Mouse (Mus musculus) urinary bladder, adult 18-20 months (tissue): ENCODE results near the gene Rexo5.

Experiments
- DNase-seq, 2 experiments: peaks; one replicate each; pipeline ENCODE4 v3.0.0; 2022; ENCODE audit warnings: low spot score in 2 of 2, mixed read lengths in 2 of 2

The Rexo5 gene

GRCm38 (mm10) chr7:119892742-119893141, 98.9 kb downstream of the Rexo5 start:
- DNase-seq = no peak

DNA sequence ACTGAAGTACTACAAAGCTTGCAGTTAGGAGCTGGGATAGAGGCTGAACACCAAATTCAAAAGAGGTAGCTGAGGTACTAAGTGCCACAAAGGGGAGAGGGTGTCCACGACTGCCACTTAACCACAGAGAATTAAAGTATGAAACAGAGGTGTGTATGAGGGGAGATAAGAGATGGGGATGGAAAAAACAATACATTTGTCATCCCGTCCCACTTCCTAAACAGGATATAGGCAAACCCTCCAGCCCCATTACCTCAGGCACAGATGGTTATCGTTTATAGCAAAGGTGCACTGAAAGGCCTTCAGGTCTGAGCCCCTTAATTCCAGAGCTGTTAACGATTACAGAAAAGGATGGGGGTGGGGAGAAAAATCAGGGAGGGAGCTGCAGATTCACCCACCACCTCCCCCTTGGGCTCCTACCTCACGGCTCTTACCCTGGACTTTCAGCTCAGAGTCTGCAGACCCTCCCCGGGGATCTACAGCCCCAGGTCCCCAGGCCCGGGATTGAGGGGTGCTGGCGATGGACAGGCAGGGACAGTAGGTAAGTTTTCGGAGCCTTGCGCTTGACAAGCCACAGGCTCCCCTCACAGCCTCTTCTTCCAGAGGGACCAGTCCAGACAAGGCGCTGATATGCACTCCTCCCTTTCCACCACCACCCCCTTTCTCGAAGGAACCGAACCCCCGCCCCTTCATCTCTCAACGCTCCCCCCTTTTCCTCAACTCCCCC, 101.2 kb downstream of the Rexo5 start:
- DNase-seq = peak in 1 of 2 experiments; percentile 42

DNA sequence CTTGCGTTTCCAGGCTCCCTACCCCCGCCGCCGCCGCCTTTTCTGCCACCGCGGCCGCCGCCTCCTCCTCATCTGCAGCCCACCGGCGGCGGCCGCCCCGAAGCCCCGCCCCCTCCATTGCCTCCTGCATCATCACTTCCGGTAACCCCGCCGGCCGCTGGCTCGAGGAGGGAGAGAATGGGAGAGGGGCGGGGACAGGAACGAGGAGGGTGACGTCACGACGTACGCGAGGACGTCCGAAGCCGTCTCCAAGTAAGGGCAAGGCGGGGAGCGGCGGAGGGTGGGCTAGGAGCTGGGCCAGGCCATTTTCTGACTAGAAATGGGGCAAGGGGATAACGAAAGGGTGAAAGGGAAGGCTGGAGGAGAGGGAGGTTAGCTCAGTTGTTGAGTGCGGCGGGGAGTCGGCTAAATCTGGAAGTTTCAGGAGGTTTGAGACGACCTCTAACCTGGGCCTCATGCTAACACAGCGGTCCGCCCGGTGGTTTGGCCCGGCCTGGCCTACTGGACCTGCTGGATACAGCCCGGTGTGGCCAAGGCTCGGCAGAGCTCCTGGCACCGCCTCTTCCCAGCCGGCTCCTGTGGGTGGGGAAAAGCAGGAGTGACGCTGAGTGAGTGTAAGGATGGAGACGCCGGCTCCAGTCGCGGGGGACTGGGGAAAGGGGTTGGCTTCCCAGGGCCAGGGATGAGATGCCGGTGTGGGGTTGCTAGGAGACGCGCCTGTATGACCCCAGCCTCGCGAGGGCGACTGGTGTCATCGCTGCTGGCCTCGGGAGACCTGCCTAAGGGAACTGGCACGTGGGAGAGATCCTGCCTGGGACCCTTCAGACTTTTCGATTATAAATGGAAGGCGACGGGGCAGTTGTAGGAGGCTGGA, 102.1 kb downstream of the Rexo5 start, which contains the start of the genes Lyrm1 and Dcun1d3:
TSS of gene Lyrm1 (plus strand) at position 223 of the 874 bp plus-strand sequence.
TSS of gene Dcun1d3 (minus strand) at position 660 of the 874 bp plus-strand sequence.
- DNase-seq = peak; percentile 95 to 97

DNA sequence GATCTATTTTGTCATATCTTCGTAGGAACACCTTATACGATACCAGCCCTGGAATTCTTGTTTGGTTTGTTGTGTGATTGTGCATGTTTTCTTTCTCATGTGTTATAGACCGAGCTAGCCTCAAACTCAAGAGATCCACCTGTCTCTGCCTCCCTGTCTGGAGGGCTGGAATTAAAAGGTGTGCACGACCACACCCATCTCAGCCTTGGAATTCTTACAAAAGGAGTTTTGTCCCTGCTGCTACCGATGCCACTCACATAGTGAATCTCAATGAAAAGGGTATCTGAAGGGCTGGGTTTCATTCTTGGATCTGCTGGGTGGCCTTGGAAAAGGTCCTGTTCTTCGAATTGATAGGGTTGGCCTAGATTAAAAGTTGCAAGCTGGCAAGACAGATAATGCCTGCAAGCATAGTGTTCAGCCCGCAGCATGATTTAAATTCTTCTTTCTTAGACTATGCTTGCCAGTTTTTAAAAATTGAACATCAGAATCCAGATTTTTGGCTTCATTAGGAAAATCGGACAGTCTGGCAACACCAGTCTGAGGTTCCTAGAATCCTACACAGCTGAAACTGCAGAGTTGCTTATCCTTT, 103.8 kb downstream of the Rexo5 start:
- no peak for DNase-seq

GRCm38 (mm10) chr7:119898247-119898856, 104.5 kb downstream of the Rexo5 start:
- no peak for DNase-seq
